Mouse (Mus musculus) testis, postnatal 14 days (tissue): ENCODE data around the gene Gnat2.
A peak's percentile ranks its signal among the peaks of the same experiment; 100 is the strongest.

Experiments used
- DNase-seq: peaks from one replicate; pipeline ENCODE4 v3.0.0; 2021; ENCODE audit warnings: low spot score

The Gnat2 gene

GRCm38 (mm10) chr3:108092536-108093115 is at the start of gene Gnat2:
Gene Gnat2 (plus strand): TSS chr3:108092789.
- no peak for DNase-seq

GRCm38 (mm10) chr3:108044394-108045140 is 48.0 kb upstream of the Gnat2 start, which contains the start of gene Gstm4:
Gene Gstm4 (minus strand): TSS chr3:108044894.
- peak; percentile 86 for DNase-seq

DNA sequence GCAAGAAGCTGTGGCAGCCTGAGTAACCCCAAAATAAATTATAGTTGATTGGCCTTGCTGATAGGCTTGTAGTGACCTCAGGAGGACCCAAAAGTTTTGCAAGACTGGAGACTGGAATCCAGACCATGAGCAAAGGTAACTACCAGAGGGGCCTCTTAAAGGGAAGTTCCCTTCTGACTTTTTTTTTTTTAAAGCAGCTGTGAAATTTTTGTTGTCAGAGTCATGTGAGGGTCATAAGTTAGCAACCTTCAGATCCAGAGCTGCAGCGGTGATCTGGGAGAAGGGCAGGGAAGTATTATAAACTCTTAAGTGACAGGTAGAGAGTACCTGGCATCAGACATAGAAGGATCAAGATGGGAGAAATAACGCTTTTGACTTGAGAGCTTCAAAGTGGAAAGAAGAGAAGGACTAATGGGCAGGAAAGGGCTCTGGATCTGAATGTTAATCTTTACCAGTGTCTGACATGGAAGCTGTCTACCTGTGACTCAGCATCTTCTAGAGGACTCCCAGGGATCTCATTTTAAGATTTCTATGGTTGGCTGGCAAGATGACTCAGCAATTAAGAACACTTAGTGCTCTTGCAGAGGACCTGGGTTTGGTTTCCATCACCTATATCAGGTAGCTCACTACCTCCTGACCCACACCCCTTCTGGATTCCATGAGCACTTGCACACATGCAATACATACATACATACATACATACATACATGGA is 45.5 kb upstream of the Gnat2 start:
- no peak for DNase-seq

DNA sequence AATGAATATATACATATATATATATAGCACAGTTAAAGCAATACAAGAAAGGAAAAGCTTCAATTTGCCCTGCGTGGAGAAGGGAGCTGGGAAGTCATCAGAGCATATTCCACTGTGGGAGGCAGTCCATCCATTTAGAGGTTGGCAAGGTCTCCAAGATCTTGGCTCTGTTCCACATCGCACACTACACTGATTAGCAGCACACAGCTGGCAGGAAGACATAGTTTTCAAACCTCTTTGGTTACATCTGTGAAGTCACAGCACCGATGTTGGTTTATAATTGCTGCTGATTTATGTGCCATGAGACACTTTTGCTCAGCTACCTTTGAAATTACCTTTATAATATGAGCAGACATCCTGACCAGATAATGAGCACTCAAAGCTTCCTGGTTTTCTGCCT is 44.3 kb upstream of the Gnat2 start:
- DNase-seq, result peak; percentile 34

GRCm38 (mm10) chr3:108050493-108050892 is 42.1 kb upstream of the Gnat2 start:
- no peak for DNase-seq

DNA sequence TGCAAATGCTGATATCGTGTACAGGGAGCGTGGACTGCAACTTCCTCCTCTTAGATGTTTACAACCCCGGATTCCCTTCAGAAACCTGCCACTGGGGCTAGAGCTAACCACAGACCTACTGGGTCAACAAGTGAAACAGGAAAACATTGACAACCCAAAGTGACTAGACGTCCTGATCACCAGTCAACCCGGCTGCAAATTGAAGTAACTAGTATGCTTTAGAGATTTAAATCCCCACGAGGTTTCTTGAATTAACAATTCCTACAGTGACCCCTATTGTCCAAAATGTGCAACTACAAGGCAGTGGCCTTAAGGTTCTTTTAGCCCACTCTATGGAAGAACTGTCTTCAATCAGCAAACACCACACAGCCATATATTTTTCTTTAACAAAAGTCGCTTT is 31.2 kb upstream of the Gnat2 start:
- no peak for DNase-seq

- no peak for DNase-seq
Measured at GRCm38 (mm10) chr3:108062648-108063047, 29.9 kb upstream of the Gnat2 start.

- DNase-seq, result no peak
Measured at GRCm38 (mm10) chr3:108064672-108065071, 27.9 kb upstream of the Gnat2 start.

DNA sequence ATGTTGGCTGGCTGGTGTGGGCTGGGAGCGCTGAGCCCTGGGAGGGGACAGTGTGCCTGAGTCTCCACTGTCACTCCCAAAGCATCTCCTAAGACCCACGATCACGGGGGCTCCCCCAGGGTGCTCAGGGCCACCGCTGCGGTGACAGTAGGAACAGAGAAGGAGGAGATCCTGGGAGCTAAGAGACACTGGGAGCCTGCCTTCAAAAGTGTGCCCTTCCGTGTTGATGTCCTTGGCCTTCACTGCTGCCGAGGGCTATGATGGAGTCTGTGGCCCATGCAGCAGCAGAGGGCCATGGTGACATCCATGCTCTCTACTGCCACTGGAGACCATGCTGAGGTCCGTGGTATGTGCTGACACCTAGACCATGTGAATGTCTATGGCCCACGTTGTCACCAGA is 27.0 kb upstream of the Gnat2 start:
- no peak for DNase-seq

GRCm38 (mm10) chr3:108067370-108067934 is 25.1 kb upstream of the Gnat2 start:
- DNase-seq, result no peak

GRCm38 (mm10) chr3:108068826-108069225 is 23.8 kb upstream of the Gnat2 start:
- no peak for DNase-seq

GRCm38 (mm10) chr3:108069231-108069870 is 23.2 kb upstream of the Gnat2 start:
- no peak for DNase-seq

DNA sequence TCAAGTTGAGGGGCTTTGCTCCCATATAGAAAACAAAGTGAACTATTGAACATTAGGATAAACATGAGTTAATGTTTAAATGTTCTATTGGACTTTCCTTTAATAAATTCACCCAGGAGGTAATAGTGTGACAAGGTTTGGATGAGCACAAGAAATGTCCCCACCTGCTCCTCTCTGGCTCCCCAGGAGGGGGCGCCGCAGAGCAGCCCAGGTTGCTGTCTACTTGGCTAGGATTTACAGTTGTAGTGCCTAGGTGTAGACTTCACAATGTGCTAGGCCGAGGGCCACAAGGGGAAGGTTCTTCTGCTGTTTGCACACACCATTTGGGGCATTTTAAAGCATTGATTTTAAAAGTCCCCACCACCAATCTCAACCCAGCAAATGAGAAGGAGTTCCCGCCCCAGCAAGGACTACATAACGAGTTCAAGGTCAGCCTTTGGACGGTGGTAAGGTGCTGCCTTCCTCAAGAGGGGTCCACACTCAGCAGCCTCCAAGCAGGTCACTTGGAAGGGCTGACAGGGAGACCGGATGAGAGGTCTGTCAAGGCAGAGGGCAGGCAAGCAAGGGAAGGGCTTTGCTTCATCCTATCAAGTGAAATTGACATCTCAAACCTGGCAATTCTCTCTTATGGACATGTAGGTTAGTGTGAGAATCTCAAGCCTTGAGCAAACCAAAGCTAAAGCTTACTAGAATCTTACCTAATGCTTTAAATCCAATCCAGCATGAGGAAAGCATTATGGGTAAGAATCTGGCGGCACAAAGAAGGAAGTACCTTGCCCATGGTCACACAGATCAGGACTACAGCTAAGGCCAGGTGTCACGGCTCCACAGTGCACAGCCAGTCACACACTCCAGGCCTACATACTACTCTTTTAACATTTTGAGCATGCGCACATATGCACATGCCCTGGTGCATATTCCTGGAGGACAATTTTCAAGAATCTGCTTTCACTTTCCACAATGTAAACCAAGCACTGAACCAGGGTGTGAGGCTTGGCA is 22.0 kb upstream of the Gnat2 start:
- no peak for DNase-seq

- no peak for DNase-seq
Measured at GRCm38 (mm10) chr3:108072983-108073569, 19.5 kb upstream of the Gnat2 start.

GRCm38 (mm10) chr3:108076836-108077235 is 15.8 kb upstream of the Gnat2 start:
- no peak for DNase-seq

DNA sequence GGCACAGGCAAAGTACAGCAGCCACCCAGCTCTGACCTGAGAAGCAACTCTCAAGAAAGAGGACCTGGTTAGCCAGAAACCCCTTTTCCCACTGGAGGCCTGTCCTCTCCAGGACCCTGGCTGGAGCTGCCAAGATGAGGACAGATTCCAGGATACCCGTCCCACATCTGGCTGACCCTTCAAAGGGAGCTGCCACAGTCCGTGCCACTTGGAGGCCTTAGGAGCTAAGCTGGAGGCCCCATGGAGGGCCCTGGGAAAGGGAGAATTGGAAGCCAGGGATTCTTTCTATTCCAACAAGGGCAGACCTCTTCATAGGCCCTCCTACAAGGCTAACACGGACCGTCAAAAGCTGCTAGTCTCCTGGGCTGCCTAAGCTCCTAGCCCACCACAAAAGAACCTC is 10.9 kb upstream of the Gnat2 start:
- DNase-seq, result no peak

- no peak for DNase-seq
Measured at GRCm38 (mm10) chr3:108082251-108082875, 10.2 kb upstream of the Gnat2 start.

DNA sequence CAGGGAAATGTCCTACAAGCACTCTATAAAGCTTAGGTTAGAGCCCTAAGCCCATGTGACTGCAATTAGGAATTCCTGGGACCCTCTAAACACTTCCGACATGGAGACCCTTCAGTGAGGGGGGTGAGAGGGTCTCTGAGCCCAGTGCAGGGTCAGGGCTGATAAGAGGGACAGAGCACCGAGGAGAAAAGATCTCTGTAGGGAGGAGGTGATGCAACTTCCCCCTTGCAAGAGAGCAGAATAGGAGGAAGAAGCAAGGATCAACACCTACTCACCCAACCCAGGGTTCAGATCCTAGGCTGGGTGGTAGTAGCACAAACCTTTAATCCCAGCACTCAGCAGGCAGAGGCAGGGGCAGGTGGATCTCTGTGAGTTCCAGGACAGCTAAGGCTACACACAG is 9.4 kb upstream of the Gnat2 start:
- no peak for DNase-seq

DNA sequence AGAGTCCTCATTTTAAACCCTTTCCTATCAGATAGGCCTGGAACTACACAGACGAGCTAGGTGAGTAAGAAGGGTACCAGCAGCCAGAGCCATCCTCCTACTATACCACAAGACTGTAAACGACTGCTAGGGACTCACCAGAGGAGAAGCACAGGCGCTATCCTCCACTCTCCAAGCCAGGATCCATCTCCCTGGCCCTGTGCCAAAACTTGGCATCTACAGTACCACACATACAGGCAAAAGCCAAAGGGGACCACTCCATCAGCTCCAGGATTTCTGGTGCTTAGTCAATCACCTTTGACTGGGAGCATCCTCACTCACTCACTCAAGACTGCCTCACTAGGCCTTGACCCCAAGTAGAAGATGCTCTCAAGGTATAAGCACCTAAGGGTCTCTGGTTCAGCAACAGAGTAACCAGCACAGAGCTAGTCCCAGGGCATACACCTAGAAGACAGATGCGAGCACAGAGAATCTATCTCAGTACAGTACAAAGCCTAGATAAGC is 8.6 kb upstream of the Gnat2 start:
- DNase-seq, result no peak

DNA sequence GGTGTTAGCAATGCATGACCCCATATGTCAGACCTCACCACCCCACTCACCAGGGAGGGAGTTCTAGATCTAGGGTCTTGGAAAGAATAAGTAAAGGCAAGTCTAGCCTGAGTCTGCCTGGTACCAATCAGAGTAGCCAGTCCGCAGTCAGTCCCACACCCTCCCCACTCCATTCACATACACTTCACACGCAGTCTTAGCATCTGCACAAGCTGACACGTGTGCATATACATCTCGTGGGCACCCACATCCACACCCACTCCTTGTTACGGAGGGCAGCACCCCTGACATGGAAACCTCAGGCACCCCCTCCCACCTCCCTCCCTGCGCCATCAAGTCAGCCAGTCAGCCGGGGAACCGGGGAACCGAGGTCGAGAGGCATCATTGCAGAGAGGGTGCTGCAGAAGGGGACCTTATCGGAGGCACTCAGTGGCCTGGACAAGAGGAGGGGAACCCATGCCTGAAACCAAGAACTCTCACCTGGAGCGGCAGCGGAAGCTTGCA is 7.8 kb upstream of the Gnat2 start:
- DNase-seq, result no peak
